Mouse (Mus musculus): Measurements from ENCODE around the gene Tcp11l2.

Tcp11l2 gene

DNA sequence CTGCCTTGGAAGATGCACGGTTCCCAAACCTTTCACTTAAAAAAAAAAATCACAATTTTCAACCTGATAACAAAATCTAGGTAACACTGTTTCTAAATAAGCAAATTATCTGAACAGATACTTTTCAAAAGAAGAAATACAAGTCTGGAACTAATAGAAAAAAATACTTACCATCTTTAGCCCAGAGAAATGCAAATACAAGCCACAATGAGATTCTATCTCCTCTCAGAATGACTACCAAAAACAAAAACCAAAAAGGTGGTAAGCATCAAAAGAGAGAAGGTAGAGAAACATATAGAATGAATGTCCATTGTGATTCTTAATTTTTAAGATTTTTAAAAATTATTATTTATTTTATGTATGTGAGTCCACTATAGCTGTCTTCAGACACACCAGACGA, 23.9 kb upstream of the Tcp11l2 start:
- in situ Hi-C loops (cut with MboI; ENCODE audit: low pct_unique_long_range_greater_than_20kb in 1 of 2, low sequenced_read_pairs in 2 of 2, unreplicated experiment in 1 of 2), result no loop called here

GRCm38 (mm10) chr10:84554291-84555009, 22.0 kb upstream of the Tcp11l2 start:
- in situ Hi-C loops (cut with MboI; ENCODE audit: low pct_unique_long_range_greater_than_20kb in 1 of 2, low sequenced_read_pairs in 2 of 2, unreplicated experiment in 1 of 2), result no loop called here

- in situ Hi-C loops (cut with MboI; ENCODE audit: low pct_unique_long_range_greater_than_20kb in 1 of 2, low sequenced_read_pairs in 2 of 2, unreplicated experiment in 1 of 2), result no loop called here
Measured at GRCm38 (mm10) chr10:84556120-84556519, 20.3 kb upstream of the Tcp11l2 start.

- in situ Hi-C loops (cut with MboI; ENCODE audit: low pct_unique_long_range_greater_than_20kb in 1 of 2, low sequenced_read_pairs in 2 of 2, unreplicated experiment in 1 of 2), result no loop called here
Measured at GRCm38 (mm10) chr10:84558511-84558910, 17.9 kb upstream of the Tcp11l2 start.

DNA sequence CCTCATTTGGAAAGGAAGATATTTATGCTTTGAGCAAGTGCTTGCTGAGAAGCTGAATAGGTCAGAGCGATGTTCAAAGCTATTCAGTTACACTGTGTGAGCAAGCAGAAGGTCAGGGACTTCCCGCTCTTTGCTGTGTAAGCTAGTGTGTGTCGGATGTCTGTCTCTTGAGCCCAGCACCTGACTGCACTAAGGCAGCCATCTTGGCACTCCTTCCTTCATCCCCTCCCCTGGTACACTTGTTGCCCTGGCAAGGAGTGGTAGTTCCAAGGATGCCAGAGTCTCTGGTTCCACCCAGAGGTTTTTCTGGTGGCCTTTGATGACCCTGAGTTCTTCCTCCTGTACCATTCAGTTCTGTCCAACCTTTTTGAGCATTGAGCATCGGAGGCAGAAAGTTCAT, 16.4 kb upstream of the Tcp11l2 start:
- in situ Hi-C loops (cut with MboI; ENCODE audit: low pct_unique_long_range_greater_than_20kb in 1 of 2, low sequenced_read_pairs in 2 of 2, unreplicated experiment in 1 of 2), result no loop called here

DNA sequence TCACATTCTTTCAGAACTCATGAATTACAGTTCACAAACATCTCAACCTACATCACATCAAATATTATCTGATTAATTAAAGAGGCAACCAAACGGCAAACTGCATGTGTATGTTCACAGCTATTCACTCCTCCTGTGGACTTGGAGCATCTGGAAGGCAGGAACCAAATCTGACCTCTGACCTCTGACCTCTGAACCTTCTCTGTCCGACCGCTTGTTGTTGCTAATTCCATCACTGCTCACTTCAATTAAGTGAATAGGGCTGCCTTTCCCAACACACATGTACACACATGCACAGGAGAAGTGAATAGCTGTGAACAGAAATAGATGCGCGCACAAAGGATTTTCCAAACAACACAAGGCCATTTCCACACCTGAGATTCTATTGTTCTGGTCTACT, 14.3 kb upstream of the Tcp11l2 start:
- in situ Hi-C loops (cut with MboI; ENCODE audit: low pct_unique_long_range_greater_than_20kb in 1 of 2, low sequenced_read_pairs in 2 of 2, unreplicated experiment in 1 of 2), result no loop called here

GRCm38 (mm10) chr10:84562567-84563554, 13.6 kb upstream of the Tcp11l2 start:
- in situ Hi-C loops (cut with MboI; ENCODE audit: low pct_unique_long_range_greater_than_20kb in 1 of 2, low sequenced_read_pairs in 2 of 2, unreplicated experiment in 1 of 2), result no loop called here

- in situ Hi-C loops (cut with MboI; ENCODE audit: low pct_unique_long_range_greater_than_20kb in 1 of 2, low sequenced_read_pairs in 2 of 2, unreplicated experiment in 1 of 2), result no loop called here
Measured at GRCm38 (mm10) chr10:84564427-84564826, 12.0 kb upstream of the Tcp11l2 start.

GRCm38 (mm10) chr10:84571052-84571639, 5.3 kb upstream of the Tcp11l2 start:
- in situ Hi-C loops (cut with MboI; ENCODE audit: low pct_unique_long_range_greater_than_20kb in 1 of 2, low sequenced_read_pairs in 2 of 2, unreplicated experiment in 1 of 2), result no loop called here

DNA sequence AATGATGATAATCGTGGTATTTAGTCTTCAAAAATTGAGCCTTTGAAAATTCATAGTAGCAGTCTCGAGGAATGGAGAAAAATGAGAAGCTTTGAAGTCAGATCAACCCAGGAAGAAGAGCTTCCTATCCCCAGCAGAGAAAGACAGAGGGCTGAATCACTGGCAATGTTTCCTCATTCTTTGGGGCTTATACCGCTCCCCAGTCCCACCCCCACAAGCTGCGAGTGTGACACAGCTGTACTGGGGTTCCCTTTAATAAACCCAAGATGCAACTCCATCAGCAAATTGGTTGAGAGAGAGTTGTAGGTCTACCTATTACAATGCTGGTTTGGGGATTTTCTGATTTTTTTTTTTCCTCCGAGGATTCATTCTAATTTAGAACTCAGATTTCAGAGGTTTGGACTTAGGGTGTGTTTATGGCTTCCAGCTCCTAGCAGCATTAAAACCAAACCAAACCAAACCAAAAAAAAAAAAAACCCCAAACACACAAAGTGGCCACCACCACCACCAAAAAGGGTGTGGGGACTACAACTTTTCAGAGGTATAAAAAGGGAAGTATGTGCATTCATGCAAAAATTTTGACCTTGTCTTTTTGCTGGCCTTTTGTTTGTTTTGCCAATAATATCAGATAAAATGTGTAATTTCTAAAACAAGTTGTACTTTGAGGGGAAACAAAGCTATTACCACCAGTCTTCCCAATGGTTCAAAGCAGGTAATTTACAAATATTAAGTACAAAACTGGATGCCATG, 2.6 kb upstream of the Tcp11l2 start:
- in situ Hi-C loops (cut with MboI; ENCODE audit: low pct_unique_long_range_greater_than_20kb in 1 of 2, low sequenced_read_pairs in 2 of 2, unreplicated experiment in 1 of 2), result no loop called here

- in situ Hi-C loops (cut with MboI; ENCODE audit: low pct_unique_long_range_greater_than_20kb in 1 of 2, low sequenced_read_pairs in 2 of 2, unreplicated experiment in 1 of 2), result no loop called here
Measured at GRCm38 (mm10) chr10:84576029-84576394, 414 bp upstream of the Tcp11l2 start.

- in situ Hi-C loops (cut with MboI; ENCODE audit: low pct_unique_long_range_greater_than_20kb in 1 of 2, low sequenced_read_pairs in 2 of 2, unreplicated experiment in 1 of 2), result no loop called here
Measured at GRCm38 (mm10) chr10:84577071-84577727, 773 bp downstream of the Tcp11l2 start.

DNA sequence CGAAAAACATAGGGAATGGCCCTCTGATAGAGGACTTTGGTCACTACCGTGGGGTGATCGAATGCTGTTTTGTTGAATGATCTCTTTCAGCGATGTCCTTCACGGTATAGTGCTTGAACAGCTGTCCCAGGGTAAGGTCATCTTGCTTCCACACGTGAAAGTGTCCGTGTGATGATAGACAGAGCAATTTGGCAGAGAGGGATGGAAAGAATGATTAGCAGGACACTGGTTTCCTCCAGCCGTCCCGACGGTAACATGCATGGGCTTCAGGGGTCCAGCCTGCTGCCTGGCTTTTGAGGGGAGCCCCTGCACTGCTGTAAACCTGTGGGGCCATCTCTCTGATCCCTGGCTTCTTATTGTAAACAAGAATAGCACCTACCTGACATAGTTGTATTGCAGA, 2.3 kb downstream of the Tcp11l2 start:
- in situ Hi-C loops (cut with MboI; ENCODE audit: low pct_unique_long_range_greater_than_20kb in 1 of 2, low sequenced_read_pairs in 2 of 2, unreplicated experiment in 1 of 2), result no loop called here

GRCm38 (mm10) chr10:84579527-84579926, 3.1 kb downstream of the Tcp11l2 start:
- in situ Hi-C loops (cut with MboI; ENCODE audit: low pct_unique_long_range_greater_than_20kb in 1 of 2, low sequenced_read_pairs in 2 of 2, unreplicated experiment in 1 of 2), result no loop called here

DNA sequence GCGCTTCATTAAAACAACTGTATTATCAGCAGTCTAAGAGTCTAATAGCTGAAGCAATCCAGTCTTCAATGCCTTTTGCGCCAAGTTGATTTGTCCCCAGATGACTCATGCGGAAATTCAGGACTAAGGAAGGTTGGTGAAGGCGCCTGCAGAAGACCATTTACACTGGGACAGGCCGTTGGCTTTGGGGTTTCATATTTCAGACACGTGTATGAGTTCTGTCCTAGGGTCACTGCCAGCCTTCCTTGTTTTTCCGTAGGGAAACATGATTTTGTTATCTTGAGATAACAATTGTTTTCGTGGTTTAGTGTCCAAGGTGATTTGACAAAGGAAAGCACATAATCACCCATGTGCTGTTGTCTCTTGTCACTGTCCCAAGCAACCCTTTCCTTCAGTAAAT, 4.8 kb downstream of the Tcp11l2 start:
- in situ Hi-C loops (cut with MboI; ENCODE audit: low pct_unique_long_range_greater_than_20kb in 1 of 2, low sequenced_read_pairs in 2 of 2, unreplicated experiment in 1 of 2), result no loop called here

DNA sequence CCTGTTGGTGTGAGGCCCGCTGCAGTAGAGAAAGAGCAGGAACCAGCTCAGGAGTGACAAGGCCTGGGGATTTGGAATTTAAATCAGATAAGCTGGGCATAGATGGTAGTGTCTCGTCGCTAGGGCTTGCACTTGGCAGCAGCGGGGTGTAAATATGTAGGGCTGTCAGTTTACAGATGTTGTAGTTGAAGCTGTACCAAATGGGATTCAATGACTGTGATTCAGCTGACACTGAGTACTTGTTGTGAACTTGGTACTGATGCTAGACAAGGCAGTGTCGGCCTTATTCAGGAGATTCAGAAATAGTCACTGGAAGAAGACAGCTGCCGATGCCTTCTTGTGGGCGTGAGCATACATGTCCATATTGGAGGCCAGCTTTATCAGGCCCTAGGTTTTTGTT, 5.8 kb downstream of the Tcp11l2 start:
- in situ Hi-C loops (cut with MboI; ENCODE audit: low pct_unique_long_range_greater_than_20kb in 1 of 2, low sequenced_read_pairs in 2 of 2, unreplicated experiment in 1 of 2), result no loop called here

DNA sequence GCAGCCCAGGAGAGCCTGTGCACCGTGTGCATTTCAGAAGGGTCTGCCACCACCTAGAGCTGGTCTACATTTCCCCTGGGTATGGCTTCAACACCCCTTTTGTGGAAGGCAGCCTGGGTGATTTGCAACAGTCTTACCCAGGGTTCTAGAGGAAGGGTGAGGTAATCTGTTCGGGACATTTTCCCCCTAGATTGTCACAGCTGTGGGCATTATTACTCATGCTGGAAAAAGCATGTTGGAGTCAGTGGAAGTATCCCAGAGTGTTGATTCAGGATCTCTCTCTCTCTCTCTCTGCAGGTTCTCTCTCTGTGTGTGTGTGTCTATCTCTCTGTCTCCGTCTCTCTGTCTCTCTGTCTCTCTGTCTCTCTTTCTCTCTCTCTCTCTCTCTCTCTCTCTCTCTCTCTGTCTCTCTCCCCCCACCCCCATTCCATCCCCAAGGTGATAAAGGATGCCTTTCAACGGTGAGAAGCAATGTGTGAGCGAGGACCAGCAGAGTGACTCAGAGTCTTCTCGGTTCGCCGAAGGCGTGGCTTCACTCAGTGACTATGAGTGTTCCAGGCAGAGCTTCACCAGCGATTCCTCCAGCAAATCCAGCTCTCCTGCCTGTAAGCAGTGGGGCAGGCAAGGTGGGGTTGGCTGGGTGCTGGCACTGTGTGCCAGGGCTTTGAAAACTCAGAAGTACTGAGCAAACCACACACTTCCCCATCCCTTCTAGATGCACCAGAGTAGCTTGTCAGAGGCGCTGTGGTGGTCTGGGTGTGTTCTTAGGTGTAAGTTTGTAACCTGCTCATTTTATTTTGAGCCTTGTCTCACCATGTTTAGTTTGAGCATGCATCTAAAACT, 8.2 kb downstream of the Tcp11l2 start:
- in situ Hi-C loops (cut with MboI; ENCODE audit: low pct_unique_long_range_greater_than_20kb in 1 of 2, low sequenced_read_pairs in 2 of 2, unreplicated experiment in 1 of 2), result no loop called here

- in situ Hi-C loops (cut with MboI; ENCODE audit: low pct_unique_long_range_greater_than_20kb in 1 of 2, low sequenced_read_pairs in 2 of 2, unreplicated experiment in 1 of 2), result no loop called here
Measured at GRCm38 (mm10) chr10:84585294-84585650, 8.8 kb downstream of the Tcp11l2 start.
